24 mouse cellular contexts compared by ENCODE assay signal in genomic region chr13:48571298-48571697, GRCm38 (mm10). TPM values are rescaled to one million over a fixed set of nuclear protein-coding genes. Genes with fewer than 3 reads are reported as not detected.
DNase-seq lines count a peak whose midpoint lies in the region; TF ChIP-seq lines count a peak whose summit lies in the region.
"Had no signal": no experiment of that assay in that cellular context is flagged by ENCODE, and none has a peak within 500 bp of the region (broad histone marks: within the 10 kb centered on the region; RNA-seq: fewer than 3 reads in every experiment).

No protein-coding gene starts in this region.

- H3K4me3 ChIP-seq in C2C12 (ENCODE audit: insufficient read depth, poor library complexity, severe bottlenecking), result no peak overlapping the region
- H3K4me3 ChIP-seq: embryonic facial prominence, embryonic 13.5 days; forebrain, embryonic 10.5 days; forebrain, embryonic 15.5 days; heart, embryonic 12.5 days; hindbrain, embryonic 15.5 days; midbrain, embryonic 10.5 days; midbrain, embryonic 15.5 days had no signal

- DNase-seq in right cerebral cortex, adult 18-20 months, result peak; percentile 22
- no peak for DNase-seq in right cerebral cortex, adult 2 months (ENCODE audit: low spot score in 2 of 2)
- DNase-seq in NIH3T3 (ENCODE audit: low read depth), result peak; percentile 33
- DNase-seq in layer of hippocampus, adult 18-20 months (ENCODE audit: low spot score in 2 of 2), result no peak
- DNase-seq in cerebellum, postnatal 10 days, result no peak
- no peak for DNase-seq in ovary, postnatal 36 days (ENCODE audit: low spot score)
- DNase-seq: adrenal gland, postnatal 10 days; cerebellum, adult 11 months; cerebellum, adult 9-10 months; kidney, adult 11 months; kidney, postnatal 14 days; lung, embryonic 14.5 days; lung, postnatal 14 days; thymus, adult 18-20 months; thymus, postnatal 25 days had no signal

- H3K27me3 ChIP-seq in C2C12 (ENCODE audit: control insufficient read depth, insufficient read depth, insufficient read length), result no peaks in the 10 kb centered on the region
- H3K27me3 ChIP-seq: embryonic facial prominence, embryonic 13.5 days; forebrain, embryonic 15.5 days; heart, embryonic 12.5 days; hindbrain, embryonic 15.5 days; midbrain, embryonic 15.5 days; Patski had no signal

- no peak overlapping the region for H3ac ChIP-seq in C2C12 (ENCODE audit: control insufficient read depth, insufficient read length, low read depth)

- H3K79me2 ChIP-seq in C2C12 (ENCODE audit: control insufficient read depth, insufficient read depth), result no peaks in the 10 kb centered on the region

- TF ChIP-seq CTCF in C2C12 (IDR thresholded peaks at IDR 0.05; ENCODE audit: control insufficient read depth, insufficient read depth, insufficient read length), result no peak

- no peaks in the 10 kb centered on the region for H3K79me3 ChIP-seq in C2C12 (ENCODE audit: low read depth)

- H3K36me3 ChIP-seq in C2C12 (ENCODE audit: control insufficient read depth, insufficient read depth), result no peaks in the 10 kb centered on the region
- H3K36me3 ChIP-seq: embryonic facial prominence, embryonic 13.5 days; forebrain, embryonic 10.5 days; forebrain, embryonic 15.5 days; heart, embryonic 12.5 days; hindbrain, embryonic 15.5 days; midbrain, embryonic 10.5 days; midbrain, embryonic 15.5 days had no signal

TF ChIP-seq in C2C12, 6 proteins besides CTCF, POLR2A, EP300 and RAD21:
- peak; percentile 79 for TF ChIP-seq MYOD1 (IDR thresholded peaks at IDR 0.05; ENCODE audit: control insufficient read depth, insufficient read length, low read depth)
- TF ChIP-seq MAX (IDR thresholded peaks at IDR 0.05), result no peak
- no peak for TF ChIP-seq USF1 (IDR thresholded peaks at IDR 0.05; ENCODE audit: low read depth)
TF ChIP-seq in C2C12: peak in this region for 1.

RNA-seq across cellular contexts. Expression of gene Ptpdc1, which starts 54.2 kb away (rescaled TPM):
- 5.5 TPM for polyA plus RNA-seq in C2C12 (2012; fragmentation: generic; extraction: Trizol)
- 10 to 100 TPM; 45.5 to 48.1 TPM for total RNA-seq in layer of hippocampus, adult 18-20 months (2021)

RNA-seq across cellular contexts. Expression of gene A830005F24Rik, which starts 57.9 kb away (rescaled TPM):
- 0.33 TPM for polyA plus RNA-seq in C2C12 (2012; fragmentation: generic; extraction: Trizol)
- total RNA-seq in layer of hippocampus, adult 18-20 months (2021), result 1 to 10 TPM; 1.5 to 3.5 TPM

RNA-seq across cellular contexts. Expression of gene Zfp169, which starts 58.0 kb away (rescaled TPM):
- 1.8 TPM for polyA plus RNA-seq in C2C12 (2012; fragmentation: generic; extraction: Trizol)
- total RNA-seq in layer of hippocampus, adult 18-20 months (2021), result 10 to 100 TPM; 19.4 to 24.9 TPM

Comparison
In these comparisons a context has a peak if more than half of its experiments do, and no peak if none do; other contexts are left out.
1. DNase-seq: peak in right cerebral cortex, adult 18-20 months (single experiment) and NIH3T3 (single experiment); none in right cerebral cortex, adult 2 months (0 of 2), layer of hippocampus, adult 18-20 months (0 of 2), cerebellum, postnatal 10 days (0 of 2) and ovary, postnatal 36 days (single experiment).